Mouse (Mus musculus) heart, embryonic 14.5 days (tissue): ENCODE data around the gene Rhobtb1. TPM values are rescaled to one million over a fixed set of nuclear protein-coding genes. Genes with fewer than 3 reads are reported as not detected.

Source experiments
- ATAC-seq: fragments of 200-750 bp; cut with Nextera tagmentation; 2 replicates; pipeline ENCODE4 v1.8.0; 2017; ENCODE audit warnings: low read depth, moderate TSS enrichment; ENCODE audit not compliant: insufficient number of reproducible peaks, insufficient read depth, low FRiP score
- H3K27ac ChIP-seq, 2 experiments: fragments of 200-500 bp in 1 of 2; fragments of 300-500 bp in 1 of 2; sonication (generic) in 1 of 2; replicated peaks in 1 of 2; 2 replicates each; pipeline ENCODE4 v1.5.1; 2012 to 2014; ENCODE audit warnings: low read depth in 2 of 2, low read length in 2 of 2, control low read depth in 1 of 2, mild to moderate bottlenecking in 1 of 2, mixed read lengths in 1 of 2; ENCODE audit not compliant: control insufficient read depth in 1 of 2, insufficient read depth in 1 of 2
- H3K27me3 ChIP-seq: fragments of 300-500 bp; sonication (generic); 2 replicates; pipeline ENCODE4 v1.6.1; 2014; ENCODE audit warnings: mild to moderate bottlenecking, low read length, control low read depth; ENCODE audit not compliant: control insufficient read depth, insufficient read depth
- H3K36me3 ChIP-seq: fragments of 300-500 bp; sonication (generic); 2 replicates; pipeline ENCODE4 v1.6.1; 2014; ENCODE audit warnings: mild to moderate bottlenecking, control low read depth, low read length, mixed read lengths; ENCODE audit not compliant: control insufficient read depth, insufficient read depth
- H3K4me1 ChIP-seq, 2 experiments: fragments of 200-500 bp in 1 of 2; fragments of 300-500 bp in 1 of 2; sonication (generic) in 1 of 2; 2 replicates each; pipeline ENCODE4 v1.6.1; 2012 to 2014; ENCODE audit warnings: low read length in 2 of 2, control low read depth in 1 of 2, mixed read lengths in 1 of 2; ENCODE audit not compliant: control insufficient read depth in 2 of 2, insufficient read depth in 2 of 2
- H3K4me2 ChIP-seq: fragments of 300-500 bp; sonication (generic); 2 replicates; pipeline ENCODE4 v1.6.1; 2014; ENCODE audit warnings: mild to moderate bottlenecking, low read length
- H3K4me3 ChIP-seq, 2 experiments: fragments of 200-500 bp in 1 of 2; fragments of 300-500 bp in 1 of 2; sonication (generic) in 1 of 2; 2 replicates each; pipeline ENCODE4 v1.5.1; 2012 to 2014; ENCODE audit warnings: low read length in 2 of 2, mild to moderate bottlenecking in 2 of 2, control low read depth in 1 of 2, low read depth in 1 of 2, moderate library complexity in 1 of 2; ENCODE audit not compliant: control insufficient read depth in 1 of 2, insufficient read depth in 1 of 2
- H3K9ac ChIP-seq: fragments of 300-500 bp; sonication (generic); 2 replicates; pipeline ENCODE4 v1.6.1; 2014; ENCODE audit warnings: mild to moderate bottlenecking, low read length
- H3K9me3 ChIP-seq: fragments of 300-500 bp; sonication (generic); 2 replicates; pipeline ENCODE4 v1.6.1; 2016; ENCODE audit warnings: low read length, control low read depth; ENCODE audit not compliant: control insufficient read depth
- WGBS: fragments of 180-500 bp; shearing (Covaris S2); extraction: QIAGEN DNeasy Blood & Tissue Kit; methylation state at CpG from one replicate; pipeline ENCODE4 v1.1.7; 2014; 5-methylcytosine and 5-hydroxymethylcytosine counted together
- polyA plus RNA-seq: library from polyadenylated mRNA; unstranded; fragments of >200 nt; fragmentation: Nextera tagmentation; extraction: Ambion mirVana; gene quantifications from 2 replicates; pipeline ENCODE4 v1.2.1, GENCODE M21; 2014

Rhobtb1 gene
- polyA plus RNA-seq, 1 experiment from 2014 or later = 38.6 TPM

DNA sequence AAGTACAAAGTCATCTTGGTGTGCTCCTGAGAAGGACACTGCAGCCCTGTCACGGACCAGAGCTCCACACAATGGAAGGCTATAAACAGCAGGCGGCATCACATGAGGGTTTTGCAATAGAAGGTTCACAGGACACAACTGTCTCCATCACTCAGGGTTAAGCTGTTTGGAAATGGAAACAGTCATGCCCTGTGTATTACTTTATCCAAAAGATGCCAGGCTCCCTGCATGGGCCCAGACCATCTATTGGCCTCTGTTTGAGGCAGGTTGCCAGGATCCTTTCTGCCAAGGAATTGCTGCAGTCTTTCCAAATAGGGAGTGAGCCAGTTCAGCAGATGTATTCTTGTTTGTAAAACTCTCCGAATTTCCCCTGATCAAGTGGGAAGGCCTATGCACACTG, 175.2 kb downstream of the Rhobtb1 start:
- ATAC-seq = no peak
- Histone ChIP-seq H3K36me3 (no peaks in the 10 kb centered on the region), H3K4me2 (no peak overlapping the region)

DNA sequence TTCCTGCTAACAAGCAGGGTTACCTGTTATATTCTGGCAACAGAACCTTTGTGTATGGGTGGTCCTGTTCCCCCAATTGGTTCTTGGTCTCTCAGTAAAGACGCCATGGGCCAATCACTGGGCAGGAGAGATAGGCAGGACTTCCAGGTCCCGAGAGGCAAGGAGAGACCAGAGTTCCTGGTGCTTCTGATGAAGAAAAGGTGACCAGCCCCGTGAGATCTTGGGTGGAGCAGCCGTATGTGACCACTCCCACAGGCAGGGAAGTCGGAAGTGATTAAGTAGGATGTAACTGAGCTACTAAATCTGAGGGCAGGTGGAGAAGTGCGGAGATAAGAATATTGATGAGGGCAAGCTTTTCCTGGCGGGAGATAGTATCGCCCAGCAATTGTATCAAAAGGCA, 176.1 kb downstream of the Rhobtb1 start:
- Histone ChIP-seq H3K4me1 (no peaks in the 10 kb centered on the region), H3K4me2 (no peak overlapping the region), H3K4me3 (no peak overlapping the region), H3K27me3 (no peaks in the 10 kb centered on the region), H3K9me3 (no peaks in the 10 kb centered on the region), H3K36me3 (no peaks in the 10 kb centered on the region), H3K27ac (no peak overlapping the region), H3K9ac (no peak overlapping the region)
- ATAC-seq = no peak
- WGBS = 54% methylated on average over 8 of the region's 8 CpGs

More for the DNA sequence above, 175.2 kb downstream of the Rhobtb1 start:
- Histone ChIP-seq H3K9me3 (no peaks in the 10 kb centered on the region), H3K4me3 (no peak overlapping the region), H3K4me1 (peaks cover 0 to 2% of the 10 kb centered on the region in 2 experiments; a peak in 1 of 4 replicates), H3K27me3 (no peaks in the 10 kb centered on the region), H3K9ac (no peak overlapping the region), H3K27ac (no peak overlapping the region)
- 77% methylated on average over 3 of the region's 3 CpGs for WGBS

DNA sequence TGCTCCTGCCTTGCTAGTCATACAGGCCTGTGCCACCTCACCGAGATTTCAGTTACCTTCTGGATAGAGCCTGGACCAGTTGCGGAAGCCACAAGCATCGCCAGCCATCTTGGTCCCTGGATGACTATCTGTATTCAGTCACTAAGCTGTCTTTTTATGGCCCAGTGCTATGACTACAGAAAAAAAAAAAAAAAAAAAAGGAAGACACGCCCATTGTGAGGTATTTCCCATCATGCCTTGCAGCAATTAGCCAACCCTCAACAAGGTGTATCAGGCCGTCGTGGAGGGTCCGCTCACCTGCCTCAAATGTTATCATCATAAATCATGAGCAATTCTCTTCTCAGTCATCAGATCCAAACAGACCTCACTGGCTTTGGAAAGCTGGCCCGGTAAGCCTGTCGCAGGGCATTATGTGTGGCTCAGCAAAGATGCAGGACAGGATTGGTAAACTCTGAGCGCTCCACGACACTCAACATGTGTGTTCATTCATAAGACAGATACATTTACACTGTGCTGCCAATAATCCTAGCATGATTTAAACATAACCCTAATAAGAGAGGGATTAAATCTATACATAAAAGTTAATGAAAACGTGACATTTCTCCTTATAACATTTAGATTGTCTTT, 176.9 kb downstream of the Rhobtb1 start:
- no peaks in the 10 kb centered on the region for H3K27me3 ChIP-seq
- no peaks in the 10 kb centered on the region for H3K9me3 ChIP-seq
- H3K36me3 ChIP-seq = peaks cover 3% of the 10 kb centered on the region; the same call in 1 of the 2 replicates
- ATAC-seq = no peak
- no peak overlapping the region for H3K27ac ChIP-seq
- 88% methylated on average over 12 of the region's 12 CpGs for WGBS
- H3K9ac ChIP-seq = no peak overlapping the region
- H3K4me1 ChIP-seq = no peaks in the 10 kb centered on the region
- no peak overlapping the region for H3K4me3 ChIP-seq
- no peak overlapping the region for H3K4me2 ChIP-seq

DNA sequence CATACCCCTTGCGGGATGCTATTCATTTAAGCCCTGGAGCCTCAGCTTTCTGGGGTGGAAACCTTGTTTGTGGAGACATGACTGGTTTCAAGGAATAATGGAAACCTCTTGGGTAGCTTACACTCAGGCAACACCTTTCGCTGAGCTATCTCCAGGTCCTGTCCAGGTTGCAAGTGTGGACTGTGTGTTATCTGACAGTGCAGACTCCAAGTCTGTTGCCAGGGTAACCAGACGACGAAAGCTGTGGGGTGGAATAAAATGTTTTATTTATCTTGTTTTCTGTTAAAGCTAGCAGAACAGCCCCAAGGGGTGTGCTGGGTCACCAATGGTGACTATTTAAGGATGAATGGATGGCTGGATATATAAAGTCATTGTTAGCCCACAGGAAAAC, 177.4 kb downstream of the Rhobtb1 start:
- H3K9me3 ChIP-seq = no peaks in the 10 kb centered on the region
- H3K4me3 ChIP-seq = no peak overlapping the region
- 68% methylated on average over 4 of the region's 4 CpGs for WGBS
- no peak for ATAC-seq
- no peaks in the 10 kb centered on the region for H3K27me3 ChIP-seq
- no peaks in the 10 kb centered on the region for H3K4me1 ChIP-seq
- H3K4me2 ChIP-seq = no peak overlapping the region
- H3K9ac ChIP-seq = no peak overlapping the region
- H3K36me3 ChIP-seq = peaks cover 7% of the 10 kb centered on the region; the same call in 1 of the 2 replicates
- H3K27ac ChIP-seq = no peak overlapping the region

DNA sequence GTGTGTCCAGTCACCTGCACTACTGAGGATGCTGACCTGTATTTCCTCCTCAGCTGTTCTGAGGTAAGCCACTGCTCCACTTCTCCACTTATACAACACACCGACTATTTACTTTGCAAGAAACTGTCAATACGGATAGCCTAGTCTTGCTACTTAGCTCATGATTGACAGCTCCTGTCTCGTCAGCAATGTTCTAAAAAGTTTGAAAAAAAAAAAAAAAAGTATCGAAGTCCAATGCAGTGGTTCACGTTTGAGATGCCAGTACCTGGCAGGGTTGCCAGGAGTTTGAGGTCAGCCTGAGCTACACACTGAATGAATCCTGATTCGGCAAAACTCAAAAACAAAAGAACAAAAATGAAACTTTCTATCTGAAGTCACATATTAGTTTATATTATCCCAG, 180.0 kb downstream of the Rhobtb1 start:
- Histone ChIP-seq H3K9ac (no peak overlapping the region), H3K4me2 (no peak overlapping the region), H3K36me3 (peaks cover 28% of the 10 kb centered on the region), H3K27me3 (no peaks in the 10 kb centered on the region), H3K4me1 (no peaks in the 10 kb centered on the region), H3K9me3 (no peaks in the 10 kb centered on the region), H3K4me3 (no peak overlapping the region), H3K27ac (no peak overlapping the region)
- 88% methylated on average over 6 of the region's 6 CpGs for WGBS
- no peak for ATAC-seq

DNA sequence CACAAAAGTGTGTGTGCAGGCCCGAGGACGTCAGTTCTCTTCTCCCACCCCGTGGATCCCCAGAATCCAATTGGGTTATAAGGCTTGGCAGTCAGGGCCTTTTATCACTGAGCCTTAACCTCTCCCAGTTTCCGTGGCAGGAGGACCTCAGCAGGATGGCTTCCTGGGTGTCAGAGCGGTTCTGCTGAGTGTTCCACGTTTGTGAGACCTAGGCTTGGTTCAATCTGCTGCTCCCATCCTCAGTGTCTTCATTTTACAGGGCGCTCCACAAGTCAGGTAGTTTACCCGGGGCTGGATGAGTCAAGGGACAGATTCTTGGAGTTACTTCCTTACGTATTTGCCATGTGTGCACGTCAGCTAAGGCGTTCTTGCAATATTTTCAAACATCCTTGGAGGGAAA, 182.0 kb downstream of the Rhobtb1 start:
- no peak overlapping the region for H3K9ac ChIP-seq
- no peak overlapping the region for H3K4me2 ChIP-seq
- H3K9me3 ChIP-seq = no peaks in the 10 kb centered on the region
- H3K4me3 ChIP-seq = no peak overlapping the region
- no peaks in the 10 kb centered on the region for H3K4me1 ChIP-seq
- no peak for ATAC-seq
- no peaks in the 10 kb centered on the region for H3K27me3 ChIP-seq
- no peak overlapping the region for H3K27ac ChIP-seq
- WGBS = 86% methylated on average over 11 of the region's 11 CpGs
- peaks cover 48% of the 10 kb centered on the region for H3K36me3 ChIP-seq

DNA sequence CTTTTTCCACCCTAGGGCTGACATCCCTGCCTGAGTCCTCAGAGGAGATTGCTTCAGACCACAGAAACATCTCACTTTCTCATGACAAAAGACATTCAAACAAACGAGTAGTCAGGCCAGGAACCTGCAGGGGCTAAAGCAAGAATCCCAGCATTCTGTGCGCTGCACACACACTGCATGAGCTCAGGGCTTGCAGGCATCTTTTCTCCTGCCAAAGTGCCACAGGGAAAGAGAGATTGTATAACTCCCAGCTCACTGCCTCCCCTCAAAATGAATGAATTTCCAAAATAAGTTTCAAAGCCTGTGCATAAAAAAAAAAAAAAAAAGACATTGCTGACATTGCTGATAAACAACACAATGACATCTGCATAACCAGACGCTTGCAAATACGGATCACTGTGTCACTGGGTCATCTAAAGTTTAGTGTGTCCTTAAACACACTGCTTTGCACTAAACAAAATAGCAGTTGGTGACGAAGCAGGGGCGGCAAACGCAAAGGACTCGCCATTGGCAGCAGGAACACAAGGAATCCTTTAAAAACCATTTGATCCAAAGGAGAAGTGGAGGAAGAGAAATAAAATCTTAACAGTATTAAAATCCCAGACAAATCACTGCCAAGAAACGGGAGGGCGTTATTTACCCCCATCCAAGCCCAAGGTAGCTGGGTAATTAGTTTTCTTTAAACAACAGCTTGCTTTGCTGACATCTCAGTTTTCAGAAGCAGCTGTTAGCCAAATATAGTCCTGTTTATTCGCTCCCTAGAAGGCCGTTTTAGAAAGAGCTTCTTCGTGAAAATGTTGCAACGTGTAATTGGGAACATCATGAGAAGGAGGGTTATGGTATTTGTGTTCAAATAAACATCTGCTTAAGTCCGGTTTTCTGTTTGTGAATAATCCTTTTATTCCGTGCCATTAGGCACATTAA, 183.3 kb downstream of the Rhobtb1 start:
- Histone ChIP-seq H3K9me3 (no peaks in the 10 kb centered on the region), H3K4me1 (no peaks in the 10 kb centered on the region), H3K36me3 (peaks cover 61% of the 10 kb centered on the region), H3K4me2 (no peak overlapping the region), H3K9ac (no peak overlapping the region), H3K4me3 (no peak overlapping the region), H3K27me3 (no peaks in the 10 kb centered on the region), H3K27ac (no peak overlapping the region)
- 80% methylated on average over 16 of the region's 16 CpGs for WGBS
- no peak for ATAC-seq
